Mouse (Mus musculus) megakaryocyte, adult 5-6 weeks (primary cell): ENCODE results near the gene Gpr37l1. TPM values are rescaled to one million over a fixed set of nuclear protein-coding genes. Genes with fewer than 3 reads are reported as not detected.
A peak's percentile ranks its signal among the peaks of the same experiment; 100 is the strongest.

ENCODE experiments used
- ATAC-seq: 2 replicates; pipeline ENCODE4 v1.8.0; 2016; ENCODE audit warnings: mild to moderate bottlenecking, inconsistent platforms; ENCODE audit not compliant: poor library complexity, severe bottlenecking
- total RNA-seq, 2 experiments: library from RNA; stranded (forward) in 1 of 2; stranded (reverse) in 1 of 2; fragments of 153-499, 151-499 nt in 1 of 2; fragments of 221-1000, 200-1000 nt in 1 of 2; gene quantifications; 2 replicates each; pipeline versions ENCODE4 v1.2.3 to v1.2.4; 2015 to 2017

Gpr37l1 gene
- total RNA-seq, 2 experiments from 2014 or later: not detected

GRCm38 (mm10) chr1:135182975-135183374 lies 15.5 kb upstream of the Gpr37l1 start:
- no peak for ATAC-seq

- no peak for ATAC-seq
These were observed 14.6 kb upstream of the Gpr37l1 start for GRCm38 (mm10) chr1:135181880-135182623.

- ATAC-seq: no peak
These were observed 13.8 kb upstream of the Gpr37l1 start for GRCm38 (mm10) chr1:135181275-135181674.

- ATAC-seq: no peak
These were observed 13.3 kb upstream of the Gpr37l1 start for GRCm38 (mm10) chr1:135180830-135181229.

- ATAC-seq: no peak
These were observed 11.4 kb upstream of the Gpr37l1 start for GRCm38 (mm10) chr1:135178863-135179262.

- ATAC-seq: no peak
These were observed 10.2 kb upstream of the Gpr37l1 start for GRCm38 (mm10) chr1:135177724-135178123.

- no peak for ATAC-seq
These were observed 7.7 kb upstream of the Gpr37l1 start for GRCm38 (mm10) chr1:135175176-135175575.

GRCm38 (mm10) chr1:135173311-135173710 lies 5.8 kb upstream of the Gpr37l1 start:
- no peak for ATAC-seq

GRCm38 (mm10) chr1:135171984-135172383 lies 4.5 kb upstream of the Gpr37l1 start:
- ATAC-seq: no peak

- no peak for ATAC-seq
These were observed 3.7 kb upstream of the Gpr37l1 start for GRCm38 (mm10) chr1:135171202-135171601.

GRCm38 (mm10) chr1:135170299-135170698 lies 2.8 kb upstream of the Gpr37l1 start:
- no peak for ATAC-seq

- no peak for ATAC-seq
These were observed 2.2 kb upstream of the Gpr37l1 start for GRCm38 (mm10) chr1:135169556-135170224.

GRCm38 (mm10) chr1:135168453-135169200 lies 1.1 kb upstream of the Gpr37l1 start:
- no peak for ATAC-seq

- no peak for ATAC-seq
These were observed 4.8 kb downstream of the Gpr37l1 start for GRCm38 (mm10) chr1:135162720-135163119.

- no peak for ATAC-seq
These were observed 7.0 kb downstream of the Gpr37l1 start for GRCm38 (mm10) chr1:135160411-135161050.

GRCm38 (mm10) chr1:135159556-135160123 lies 7.8 kb downstream of the Gpr37l1 start:
- ATAC-seq: no peak

GRCm38 (mm10) chr1:135159074-135159473 lies 8.4 kb downstream of the Gpr37l1 start:
- no peak for ATAC-seq

GRCm38 (mm10) chr1:135158633-135159032 lies 8.8 kb downstream of the Gpr37l1 start:
- no peak for ATAC-seq

GRCm38 (mm10) chr1:135156300-135156699 lies 11.2 kb downstream of the Gpr37l1 start:
- ATAC-seq: no peak

- ATAC-seq: peak; percentile 91
These were observed 13.0 kb downstream of the Gpr37l1 start for GRCm38 (mm10) chr1:135154411-135154959.
